Comparison of ENCODE assay signal across 9 mouse cellular contexts in genomic region chr2:4300816-4301215, GRCm38 (mm10).
DNase-seq lines count a peak whose midpoint lies in the region; ATAC-seq and TF ChIP-seq lines count a peak whose summit lies in the region.
"Had no signal": no experiment of that assay in that cellular context is flagged by ENCODE, and none has a peak within 500 bp of the region (broad histone marks: within the 10 kb centered on the region; RNA-seq: fewer than 3 reads in every experiment).

No protein-coding gene starts in this region.

- intact Hi-C loops in left cerebral cortex, adult 2 months (cut with DNase I) = loop anchor here (10.0 kb wide), 1 partner anchor 486 kb away; no protein-coding TSS in a partner anchor

- H3K9ac ChIP-seq in kidney, embryonic 14.5 days (ENCODE audit: low read depth, low read length) = peak overlapping the region; percentile 54
- H3K9ac ChIP-seq in hindbrain, embryonic 14.5 days = peak overlapping the region; percentile 31; the same call in 1 of the 2 replicates
- 0 out of 2 replicates have a peak overlapping the region, but pooled peaks have one; percentile 19 for H3K9ac ChIP-seq in midbrain, postnatal 0 days (replicated peaks; ENCODE audit: low read length, poor library complexity, severe bottlenecking)

- H3K36me3 ChIP-seq in kidney, embryonic 14.5 days (ENCODE audit: control insufficient read depth, insufficient read depth, low read length) = no peaks in the 10 kb centered on the region
- H3K36me3 ChIP-seq in embryonic facial prominence, embryonic 10.5 days (replicated peaks) = no peaks in the 10 kb centered on the region
- H3K36me3 ChIP-seq in hindbrain, embryonic 14.5 days (replicated peaks; ENCODE audit: control insufficient read depth, insufficient read depth) = no peaks in the 10 kb centered on the region
- H3K36me3 ChIP-seq in midbrain, postnatal 0 days (ENCODE audit: insufficient read depth, low read length) = no peaks in the 10 kb centered on the region

- peak overlapping the region; percentile 55 for H3K4me2 ChIP-seq in kidney, embryonic 14.5 days (replicated peaks; ENCODE audit: low read depth, low read length)
- peak overlapping the region; percentile 50 for H3K4me2 ChIP-seq in hindbrain, embryonic 14.5 days (replicated peaks)
- peak overlapping the region; percentile 47 for H3K4me2 ChIP-seq in midbrain, postnatal 0 days (ENCODE audit: low read depth, low read length, poor library complexity, severe bottlenecking)

- 11% methylated on average over 8 of the region's 8 CpGs for WGBS in kidney, embryonic 14.5 days
- 12% methylated on average over 8 of the region's 8 CpGs for WGBS in embryonic facial prominence, embryonic 10.5 days
- 29% methylated on average over 8 of the region's 8 CpGs for WGBS in hindbrain, embryonic 14.5 days
- WGBS in midbrain, postnatal 0 days = 16% methylated on average over 8 of the region's 8 CpGs

- DNase-seq in kidney, postnatal 14 days = no peak
- DNase-seq in embryonic facial prominence, embryonic 10.5 days (ENCODE audit: low spot score) = no peak
- DNase-seq in hindbrain, embryonic 14.5 days (ENCODE audit: low spot score) = no peak
- no peak for DNase-seq in midbrain, postnatal 0 days (ENCODE audit: low spot score)
- no peak for DNase-seq in left cerebral cortex, adult 2 months (ENCODE audit: extremely low spot score in 1 of 2, low spot score in 2 of 2)
- no peak for DNase-seq in right cerebral cortex, postnatal 36 days (ENCODE audit: low spot score in 2 of 2)
- DNase-seq: kidney, adult 11 months had no signal

- H3K27ac ChIP-seq in kidney, embryonic 14.5 days (ENCODE audit: low read depth, low read length) = peak overlapping the region; percentile 86
- H3K27ac ChIP-seq in embryonic facial prominence, embryonic 10.5 days (replicated peaks) = peak overlapping the region; percentile 85
- peak overlapping the region; percentile 72 for H3K27ac ChIP-seq in hindbrain, embryonic 14.5 days
- peak overlapping the region; percentile 62 for H3K27ac ChIP-seq in midbrain, postnatal 0 days (ENCODE audit: low read depth, low read length)
- no peak overlapping the region for H3K27ac ChIP-seq in left cerebral cortex, adult 2 months

- peak overlapping the region; percentile 41 for H3K4me3 ChIP-seq in kidney, embryonic 14.5 days (ENCODE audit: low read length)
- peak overlapping the region; percentile 61 for H3K4me3 ChIP-seq in embryonic facial prominence, embryonic 10.5 days
- H3K4me3 ChIP-seq in hindbrain, embryonic 14.5 days (replicated peaks; ENCODE audit: low read length) = peak overlapping the region; percentile 21
- H3K4me3 ChIP-seq in midbrain, postnatal 0 days (ENCODE audit: low read depth, low read length) = peak overlapping the region; percentile 22; the same call in 1 of the 2 replicates
- H3K4me3 ChIP-seq in left cerebral cortex, adult 2 months = no peak overlapping the region

- peaks cover 32% of the 10 kb centered on the region for H3K4me1 ChIP-seq in kidney, embryonic 14.5 days (ENCODE audit: control insufficient read depth, insufficient read depth, low read length)
- peaks cover 76% of the 10 kb centered on the region for H3K4me1 ChIP-seq in embryonic facial prominence, embryonic 10.5 days
- H3K4me1 ChIP-seq in hindbrain, embryonic 14.5 days (replicated peaks; ENCODE audit: control insufficient read depth, insufficient read depth, low read length) = peaks cover 35% of the 10 kb centered on the region
- peaks cover 8% of the 10 kb centered on the region; the same call in 1 of the 2 replicates for H3K4me1 ChIP-seq in midbrain, postnatal 0 days (ENCODE audit: insufficient read depth, low read length)

- no peaks in the 10 kb centered on the region for H3K27me3 ChIP-seq in kidney, embryonic 14.5 days (ENCODE audit: control insufficient read depth, insufficient read depth, low read length)
- H3K27me3 ChIP-seq in embryonic facial prominence, embryonic 10.5 days (replicated peaks; ENCODE audit: low read depth, poor library complexity, severe bottlenecking) = no peaks in the 10 kb centered on the region
- H3K27me3 ChIP-seq in hindbrain, embryonic 14.5 days (ENCODE audit: control insufficient read depth, insufficient read depth, low read length) = no peaks in the 10 kb centered on the region
- H3K27me3 ChIP-seq in midbrain, postnatal 0 days (ENCODE audit: insufficient read depth, low read length) = no peaks in the 10 kb centered on the region

- ATAC-seq in kidney, embryonic 14.5 days (ENCODE audit: low FRiP score, low TSS enrichment) = peak; percentile 4
- no peak for ATAC-seq in hindbrain, embryonic 14.5 days (ENCODE audit: low FRiP score)
- no peak for ATAC-seq in midbrain, postnatal 0 days (ENCODE audit: low FRiP score)
- ATAC-seq in inflammation-experienced regulatory T-cells, adult 6 months = no peak

- TF ChIP-seq CTCF in midbrain, postnatal 0 days (IDR thresholded peaks at IDR 0.05) = no peak
- TF ChIP-seq CTCF in left cerebral cortex, adult 2 months (IDR thresholded peaks at IDR 0.05) = no peak

- no peaks in the 10 kb centered on the region for H3K9me3 ChIP-seq in kidney, embryonic 14.5 days (ENCODE audit: control insufficient read depth, low read length)
- no peaks in the 10 kb centered on the region for H3K9me3 ChIP-seq in embryonic facial prominence, embryonic 10.5 days
- H3K9me3 ChIP-seq in hindbrain, embryonic 14.5 days (ENCODE audit: control insufficient read depth, low read length) = no peaks in the 10 kb centered on the region
- no peaks in the 10 kb centered on the region for H3K9me3 ChIP-seq in midbrain, postnatal 0 days (ENCODE audit: low read length)
